Mouse (Mus musculus): ENCODE results near the gene Trhr2. TPM values are rescaled to one million over a fixed set of nuclear protein-coding genes. Genes with fewer than 3 reads are reported as not detected.
"Not testable (repeated sequence)": the region's sequence is repeated elsewhere in the genome, so short reads cannot be mapped to it uniquely, and the experiment has no call there.

Trhr2 gene
- polyA plus RNA-seq, 1 experiment from 2014 or later = not detected

DNA sequence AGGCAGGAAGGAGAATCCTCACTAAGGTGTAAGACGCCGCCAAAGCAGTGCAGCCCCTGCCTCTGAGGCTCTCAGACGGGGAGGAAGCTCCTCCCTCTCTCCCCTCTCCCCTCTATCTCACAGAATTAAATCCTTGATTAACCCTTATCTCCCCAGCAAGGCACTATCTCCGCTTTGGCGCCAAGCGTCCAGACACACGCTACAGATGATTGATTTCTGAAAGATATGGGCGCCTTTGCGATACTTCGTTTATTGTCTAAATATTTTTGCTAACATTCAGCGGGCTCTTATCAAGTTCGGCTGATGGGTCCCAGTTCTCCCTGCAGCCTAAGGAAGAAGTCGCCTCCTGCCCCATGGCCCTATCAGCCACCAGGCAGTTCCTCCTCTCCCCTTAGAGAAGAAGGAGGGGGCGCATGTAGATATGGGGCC lies 34.4 kb downstream of the Trhr2 start:
- H3K9ac ChIP-seq = peak overlapping the region; percentile 2; the same call in 1 of the 2 replicates
- H3K27me3 ChIP-seq = no peaks in the 10 kb centered on the region
- ATAC-seq (replicated peaks; ENCODE audit: low FRiP score) = no peak
- peaks cover 71% of the 10 kb centered on the region for H3K4me1 ChIP-seq
- peak overlapping the region; percentile 27 for H3K4me2 ChIP-seq
- H3K4me3 ChIP-seq (replicated peaks) = no peak overlapping the region
- 48% methylated on average over 14 of the region's 14 CpGs for WGBS
- H3K9me3 ChIP-seq (replicated peaks) = no peaks in the 10 kb centered on the region
- peaks cover 7% of the 10 kb centered on the region; the same call in 1 of the 2 replicates for H3K36me3 ChIP-seq
- peak overlapping the region; percentile 32; the same call in 1 of the 2 replicates for H3K27ac ChIP-seq

DNA sequence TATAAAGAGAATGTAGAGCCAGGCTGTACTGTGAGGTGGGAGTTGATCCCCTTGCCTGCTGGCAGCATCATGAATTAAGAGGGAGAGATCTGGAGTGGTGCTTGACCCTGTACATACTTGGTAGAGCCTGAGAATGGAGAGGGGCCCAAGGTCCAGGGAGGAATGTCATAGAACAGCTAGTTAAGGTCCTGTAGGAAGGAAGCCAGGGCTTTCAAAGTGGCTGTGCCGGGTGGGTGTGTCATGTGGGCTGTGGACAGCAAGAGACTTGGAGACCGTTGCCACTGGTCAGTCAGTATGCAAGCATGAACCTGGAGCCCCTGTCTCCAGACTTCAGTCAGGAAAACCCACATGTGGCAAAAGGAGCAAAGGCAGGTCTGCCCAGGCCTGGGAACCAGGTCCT lies 35.4 kb downstream of the Trhr2 start:
- H3K9ac ChIP-seq = no peak overlapping the region
- 63% methylated on average over 2 of the region's 2 CpGs for WGBS

DNA sequence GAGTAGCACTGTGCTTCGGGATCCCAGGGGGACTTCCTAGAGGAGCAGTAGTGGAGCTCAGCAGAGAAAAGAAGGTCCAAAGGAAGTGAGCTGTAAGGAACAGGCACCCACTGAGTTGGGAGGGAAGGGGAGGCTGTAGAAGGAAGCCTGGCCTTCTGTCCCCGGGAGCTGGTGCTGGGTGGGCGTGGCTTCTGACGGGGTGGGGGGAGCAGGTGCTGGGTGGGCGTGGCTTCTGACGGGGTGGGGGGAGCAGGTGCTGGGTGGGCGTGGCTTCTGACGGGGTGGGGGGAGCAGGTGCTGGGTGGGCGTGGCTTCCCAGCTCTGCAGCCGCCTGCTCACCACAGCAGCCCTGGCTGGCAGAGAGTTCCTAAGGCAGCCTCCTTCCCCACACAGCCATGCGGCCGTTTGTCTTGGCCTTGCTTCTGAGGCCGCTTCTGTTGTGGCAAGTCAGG lies 36.6 kb downstream of the Trhr2 start:
- not testable (repeated sequence) for H3K4me3 ChIP-seq (replicated peaks); H3K9me3 ChIP-seq (replicated peaks); H3K4me2 ChIP-seq; H3K27me3 ChIP-seq; H3K36me3 ChIP-seq; H3K9ac ChIP-seq
- Histone ChIP-seq H3K4me1 (peaks cover 60% of the 10 kb centered on the region), H3K27ac (peak overlapping the region; percentile 45)
- WGBS = 21% methylated on average over 13 of the region's 13 CpGs
- ATAC-seq (replicated peaks; ENCODE audit: low FRiP score) = peak; percentile 54

More for the DNA sequence above, 35.4 kb downstream of the Trhr2 start:
- Histone ChIP-seq H3K27me3 (no peaks in the 10 kb centered on the region), H3K4me1 (peaks cover 62% of the 10 kb centered on the region), H3K36me3 (peaks cover 7% of the 10 kb centered on the region; the same call in 1 of the 2 replicates), H3K9me3 (replicated peaks) (no peaks in the 10 kb centered on the region), H3K27ac (no peak overlapping the region), H3K4me2 (no peak overlapping the region), H3K4me3 (replicated peaks) (no peak overlapping the region)
- no peak for ATAC-seq (replicated peaks; ENCODE audit: low FRiP score)

DNA sequence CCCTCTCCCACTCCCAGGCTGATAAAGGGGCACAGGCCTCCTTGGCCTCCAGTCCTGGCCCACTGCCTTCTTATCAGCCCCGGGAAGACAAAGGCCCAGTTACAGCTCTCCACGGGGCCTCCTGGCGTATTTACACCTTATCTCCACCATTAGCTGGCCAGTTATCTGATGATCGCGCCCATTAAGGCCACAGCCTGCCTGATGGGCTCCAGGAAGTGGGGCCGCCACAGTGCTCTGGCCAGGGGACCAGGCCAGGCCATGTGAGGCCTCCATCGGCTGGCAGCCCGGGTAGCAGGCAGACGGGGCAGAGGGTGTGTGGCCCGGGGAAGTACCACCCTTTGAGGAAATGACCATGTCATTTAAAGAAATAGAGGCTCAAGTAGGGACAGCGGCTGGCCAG lies 37.8 kb downstream of the Trhr2 start:
- Histone ChIP-seq H3K9me3 (replicated peaks) (no peaks in the 10 kb centered on the region), H3K36me3 (0 out of 2 replicates have a peak, but pooled peaks cover 7% of the 10 kb centered on the region), H3K4me3 (replicated peaks) (no peak overlapping the region), H3K9ac (no peak overlapping the region), H3K4me2 (no peak overlapping the region), H3K27ac (no peak overlapping the region), H3K27me3 (no peaks in the 10 kb centered on the region), H3K4me1 (peaks cover 72% of the 10 kb centered on the region)
- WGBS = 33% methylated on average over 11 of the region's 11 CpGs
- no peak for ATAC-seq (replicated peaks; ENCODE audit: low FRiP score)

DNA sequence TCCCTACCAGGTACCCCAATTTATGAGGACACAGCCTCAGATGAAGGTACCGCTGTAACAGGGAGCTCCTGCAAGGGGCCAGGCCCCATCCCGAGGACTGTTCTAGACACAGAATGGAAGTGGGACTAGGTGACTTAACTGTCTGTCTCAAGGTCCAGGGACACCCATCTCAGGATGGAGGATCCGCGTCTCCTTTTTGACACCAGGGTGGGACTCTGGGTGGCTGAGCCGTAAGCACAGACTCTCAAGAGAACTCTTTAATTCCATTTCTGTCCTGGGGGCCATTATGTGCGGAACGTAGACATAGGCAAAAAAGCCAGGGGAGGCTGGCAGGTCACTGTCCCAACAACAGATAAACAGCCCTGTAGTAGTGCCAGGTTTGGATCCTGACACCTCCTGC lies 38.4 kb downstream of the Trhr2 start:
- no peak for ATAC-seq (replicated peaks; ENCODE audit: low FRiP score)
- H3K27me3 ChIP-seq = no peaks in the 10 kb centered on the region
- peaks cover 75% of the 10 kb centered on the region for H3K4me1 ChIP-seq
- no peak overlapping the region for H3K9ac ChIP-seq
- WGBS = 91% methylated on average over 7 of the region's 7 CpGs
- H3K9me3 ChIP-seq (replicated peaks) = no peaks in the 10 kb centered on the region
- no peak overlapping the region for H3K4me2 ChIP-seq
- 0 out of 2 replicates have a peak, but pooled peaks cover 7% of the 10 kb centered on the region for H3K36me3 ChIP-seq
- no peak overlapping the region for H3K4me3 ChIP-seq (replicated peaks)
- H3K27ac ChIP-seq = no peak overlapping the region

DNA sequence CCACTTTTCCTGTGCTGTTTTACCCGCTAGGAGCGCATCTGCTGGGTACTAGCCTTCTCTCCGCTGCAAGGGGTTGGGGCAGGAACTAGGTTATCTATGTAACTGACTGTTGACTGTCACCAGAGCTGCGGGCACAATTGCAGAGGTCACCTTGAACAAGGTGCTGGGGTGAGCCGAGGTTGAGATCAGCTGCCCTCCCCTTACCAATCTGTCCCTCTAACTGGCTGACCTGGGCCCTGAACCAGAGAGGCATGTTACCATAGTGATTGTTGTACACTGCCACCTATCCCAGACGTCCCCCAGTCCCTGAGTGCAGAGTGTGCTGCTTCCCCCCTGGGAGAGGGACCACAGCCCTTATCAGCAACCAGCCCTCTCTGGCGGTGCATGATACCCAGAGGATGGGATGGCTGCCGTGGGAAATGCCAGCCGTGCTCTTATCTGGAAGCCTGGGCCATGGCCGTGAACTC lies 39.1 kb downstream of the Trhr2 start:
- H3K9ac ChIP-seq = no peak overlapping the region
- 67% methylated on average over 10 of the region's 10 CpGs for WGBS
- H3K36me3 ChIP-seq = 0 out of 2 replicates have a peak, but pooled peaks cover 7% of the 10 kb centered on the region
- H3K9me3 ChIP-seq (replicated peaks) = no peaks in the 10 kb centered on the region
- H3K27me3 ChIP-seq = no peaks in the 10 kb centered on the region
- ATAC-seq (replicated peaks; ENCODE audit: low FRiP score) = peak; percentile 54
- no peak overlapping the region for H3K4me3 ChIP-seq (replicated peaks)
- peaks cover 76% of the 10 kb centered on the region for H3K4me1 ChIP-seq
- no peak overlapping the region for H3K4me2 ChIP-seq
- H3K27ac ChIP-seq = no peak overlapping the region

DNA sequence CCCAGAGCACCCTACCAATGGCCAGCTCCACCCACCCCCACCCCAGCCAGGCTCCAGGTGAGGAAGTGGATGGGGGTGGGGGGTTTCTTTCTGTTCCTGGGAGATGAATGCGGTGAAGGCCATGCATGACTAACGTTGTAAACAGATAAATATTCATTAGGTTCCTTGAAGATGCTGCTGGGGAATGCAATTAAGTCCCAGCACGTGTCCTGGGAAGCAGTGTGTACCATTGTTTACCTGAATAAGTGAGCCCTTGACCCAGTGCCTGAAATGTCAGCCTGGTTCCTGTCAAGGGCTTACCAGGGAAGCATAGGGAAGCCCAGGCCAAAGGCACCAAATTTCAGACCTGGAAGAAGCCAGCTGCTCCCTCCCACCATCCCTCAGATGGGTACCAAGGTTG lies 40.0 kb downstream of the Trhr2 start:
- ATAC-seq (replicated peaks; ENCODE audit: low FRiP score) = no peak

DNA sequence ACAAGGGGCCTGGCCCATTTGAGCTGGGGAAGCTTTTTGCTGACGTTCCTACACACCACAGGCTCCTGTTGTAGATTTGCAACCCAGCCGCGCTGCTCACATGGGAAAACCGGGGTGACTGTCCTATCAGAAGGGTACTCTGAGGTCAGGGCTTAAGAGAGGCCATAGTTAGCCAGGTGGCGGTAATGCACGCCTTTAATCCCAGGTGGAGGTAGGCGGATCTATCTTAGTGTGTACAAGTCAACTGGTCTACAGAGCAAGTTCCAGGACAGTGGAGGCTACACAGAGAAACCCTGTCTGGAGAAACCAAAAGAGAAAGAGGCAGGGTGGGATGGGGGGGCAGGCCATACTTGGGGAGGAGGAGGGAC lies 40.9 kb downstream of the Trhr2 start:
- Histone ChIP-seq H3K9me3 (replicated peaks) (no peaks in the 10 kb centered on the region), H3K4me1 (peaks cover 68% of the 10 kb centered on the region), H3K36me3 (0 out of 2 replicates have a peak, but pooled peaks cover 3% of the 10 kb centered on the region), H3K4me3 (replicated peaks) (no peak overlapping the region), H3K27ac (no peak overlapping the region), H3K4me2 (no peak overlapping the region), H3K27me3 (no peaks in the 10 kb centered on the region), H3K9ac (no peak overlapping the region)
- no peak for ATAC-seq (replicated peaks; ENCODE audit: low FRiP score)
- 79% methylated on average over 7 of the region's 7 CpGs for WGBS

More for the DNA sequence above, 40.0 kb downstream of the Trhr2 start:
- 38% methylated on average over 3 of the region's 3 CpGs for WGBS
- Histone ChIP-seq H3K4me1 (peaks cover 68% of the 10 kb centered on the region), H3K4me2 (no peak overlapping the region), H3K27ac (no peak overlapping the region), H3K9me3 (replicated peaks) (no peaks in the 10 kb centered on the region), H3K4me3 (replicated peaks) (no peak overlapping the region), H3K9ac (no peak overlapping the region), H3K36me3 (0 out of 2 replicates have a peak, but pooled peaks cover 7% of the 10 kb centered on the region), H3K27me3 (no peaks in the 10 kb centered on the region)

DNA sequence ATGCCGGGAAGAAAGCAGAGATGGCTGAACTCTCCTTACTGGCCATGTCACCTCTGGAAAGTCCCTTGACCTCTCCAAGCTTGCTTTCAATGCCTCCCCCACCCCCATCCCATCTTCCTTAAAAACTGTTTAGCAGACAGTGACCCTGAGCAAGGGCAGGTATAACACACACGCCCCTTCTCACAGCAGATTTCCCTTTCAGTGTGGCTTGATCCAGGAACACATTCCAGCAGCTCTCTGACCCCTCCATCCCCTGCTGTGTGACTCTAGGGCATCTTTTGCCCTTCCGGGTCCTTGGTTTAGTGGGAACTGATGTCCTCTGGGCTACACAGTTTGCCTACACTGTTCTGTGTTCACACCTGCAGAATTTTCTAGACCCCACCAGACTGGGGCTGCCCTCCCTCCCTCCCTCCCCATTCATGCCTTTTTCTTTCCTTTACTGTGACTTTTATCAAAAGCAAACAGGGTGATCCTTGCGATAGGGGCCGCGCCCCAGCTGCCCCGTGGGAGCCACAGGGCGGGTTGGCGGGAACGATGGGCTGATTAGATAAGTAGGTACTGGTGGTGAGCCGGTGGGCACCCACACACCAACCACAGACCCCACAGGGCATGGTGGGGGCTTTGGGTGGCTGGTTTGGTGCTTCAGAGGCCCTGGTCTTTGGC lies 41.4 kb downstream of the Trhr2 start:
- WGBS = 73% methylated on average over 11 of the region's 11 CpGs
- no peak overlapping the region for H3K4me2 ChIP-seq
- ATAC-seq (replicated peaks; ENCODE audit: low FRiP score) = no peak

DNA sequence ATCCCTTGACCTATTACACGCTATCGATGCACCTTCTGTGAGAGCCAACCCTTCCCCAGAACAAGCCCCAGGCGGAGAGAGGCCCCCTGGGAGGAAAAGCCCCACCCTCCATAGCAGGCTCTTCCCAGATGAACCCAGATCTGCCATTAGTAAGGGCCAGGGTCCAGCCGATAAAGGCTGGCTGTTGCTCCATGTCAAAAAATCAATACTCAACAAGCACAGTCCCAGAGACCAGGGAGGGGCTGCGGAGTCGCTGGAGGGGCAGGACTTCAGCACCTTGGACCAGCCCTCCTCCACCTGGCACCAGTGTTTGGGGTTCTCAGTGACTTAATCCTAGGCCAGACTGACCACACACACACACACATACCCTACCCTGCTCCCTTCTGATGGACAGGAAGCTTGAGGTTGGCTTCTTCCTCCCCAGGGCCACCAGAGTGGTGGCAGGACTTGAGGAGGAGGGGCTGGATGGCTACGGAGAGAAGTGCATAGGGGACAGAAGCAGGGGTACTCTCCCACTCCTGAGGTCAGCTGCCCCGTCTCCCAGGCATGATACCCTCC lies 42.5 kb downstream of the Trhr2 start:
- Histone ChIP-seq H3K4me2 (no peak overlapping the region), H3K4me1 (peaks cover 65% of the 10 kb centered on the region), H3K27me3 (no peaks in the 10 kb centered on the region), H3K9me3 (replicated peaks) (no peaks in the 10 kb centered on the region), H3K36me3 (peaks cover 12% of the 10 kb centered on the region; the same call in 1 of the 2 replicates), H3K27ac (no peak overlapping the region), H3K9ac (no peak overlapping the region; the same call in 1 of the 2 replicates), H3K4me3 (replicated peaks) (no peak overlapping the region)
- 51% methylated on average over 8 of the region's 8 CpGs for WGBS
- ATAC-seq (replicated peaks; ENCODE audit: low FRiP score) = no peak

More for the DNA sequence above, 41.4 kb downstream of the Trhr2 start:
- H3K36me3 ChIP-seq = peaks cover 3% of the 10 kb centered on the region; the same call in 1 of the 2 replicates
- H3K9ac ChIP-seq = no peak overlapping the region
- no peak overlapping the region for H3K4me3 ChIP-seq (replicated peaks)
- H3K27ac ChIP-seq = no peak overlapping the region
- no peaks in the 10 kb centered on the region for H3K27me3 ChIP-seq
- peaks cover 68% of the 10 kb centered on the region for H3K4me1 ChIP-seq
- H3K9me3 ChIP-seq (replicated peaks) = no peaks in the 10 kb centered on the region

DNA sequence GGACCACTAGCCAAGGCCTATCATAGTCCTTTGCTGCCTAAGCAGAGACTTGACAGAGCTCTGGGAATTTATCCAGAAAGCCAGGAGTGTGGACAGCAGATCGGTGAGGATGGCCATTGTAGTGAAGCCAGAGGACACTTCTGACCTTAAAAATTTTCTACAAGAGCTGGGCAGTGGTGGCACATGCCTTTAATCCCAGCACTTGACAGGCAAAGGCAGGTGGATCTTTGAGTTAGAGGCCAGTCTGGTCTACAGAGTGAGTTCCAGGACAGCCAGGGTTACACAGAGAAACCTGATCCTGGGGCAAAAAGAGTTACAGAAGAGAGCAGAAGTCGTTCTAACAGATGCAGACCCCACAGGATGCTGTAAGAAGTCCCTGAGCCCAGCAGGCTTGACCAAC lies 44.1 kb downstream of the Trhr2 start:
- Histone ChIP-seq H3K4me3 (replicated peaks) (no peak overlapping the region), H3K4me2 (no peak overlapping the region), H3K4me1 (peaks cover 52% of the 10 kb centered on the region), H3K36me3 (peaks cover 13% of the 10 kb centered on the region; the same call in 1 of the 2 replicates), H3K9ac (no peak overlapping the region), H3K27me3 (no peaks in the 10 kb centered on the region), H3K9me3 (replicated peaks) (no peaks in the 10 kb centered on the region), H3K27ac (no peak overlapping the region)
- 52% methylated on average over 2 of the region's 2 CpGs for WGBS
- ATAC-seq (replicated peaks; ENCODE audit: low FRiP score) = no peak

DNA sequence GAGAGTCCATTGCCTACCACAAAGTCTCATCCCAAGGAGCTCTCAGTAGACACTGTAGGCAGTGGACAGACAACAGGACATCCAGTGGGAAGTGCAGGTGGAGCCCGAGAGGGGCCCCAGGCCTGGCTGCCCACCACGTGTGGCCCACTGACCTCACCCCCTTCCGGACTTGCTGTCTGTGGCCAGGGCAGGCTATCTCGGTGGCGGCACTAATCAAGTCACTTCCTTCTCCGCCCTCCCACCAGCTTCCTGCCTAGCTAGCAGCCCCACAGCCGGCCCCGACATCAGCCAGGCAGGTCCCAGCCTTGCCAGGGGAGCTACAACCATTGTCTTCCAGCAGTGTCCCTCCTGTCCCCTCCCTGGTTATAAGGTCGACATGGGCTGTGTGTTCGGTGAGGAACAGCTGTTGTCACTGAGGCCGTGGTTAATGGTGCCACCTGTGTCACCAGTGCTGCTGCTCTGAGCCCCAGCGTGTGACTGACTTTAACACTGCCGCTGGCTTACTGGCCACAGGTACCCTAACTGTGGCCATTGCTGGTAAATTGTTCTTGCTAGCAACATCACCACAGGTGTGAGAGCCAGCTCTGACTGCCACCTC lies 45.5 kb downstream of the Trhr2 start:
- H3K36me3 ChIP-seq = peaks cover 20% of the 10 kb centered on the region
- no peak overlapping the region for H3K4me2 ChIP-seq
- no peak for ATAC-seq (replicated peaks; ENCODE audit: low FRiP score)
- H3K27ac ChIP-seq = peak overlapping the region; percentile 57; the same call in 1 of the 2 replicates
- H3K4me3 ChIP-seq (replicated peaks) = no peak overlapping the region
- 35% methylated on average over 13 of the region's 13 CpGs for WGBS
- peaks cover 52% of the 10 kb centered on the region for H3K4me1 ChIP-seq
- no peaks in the 10 kb centered on the region for H3K9me3 ChIP-seq (replicated peaks)
- no peaks in the 10 kb centered on the region for H3K27me3 ChIP-seq
- no peak overlapping the region for H3K9ac ChIP-seq
